Mouse (Mus musculus): ENCODE results near the gene Vmn2r105. TPM values are rescaled to one million over a fixed set of nuclear protein-coding genes. Genes with fewer than 3 reads are reported as not detected.

The Vmn2r105 gene
- polyA plus RNA-seq (2012) = not detected in 2 replicates

GRCm38 (mm10) chr17:20234952-20235351 is at the start of gene Vmn2r105:
Gene Vmn2r105, minus strand, starts transcription at chr17:20235052.

GRCm38 (mm10) chr17:20182997-20183396 is 51.9 kb downstream of the Vmn2r105 start, which contains the start of gene Fpr-rs6:
Gene Fpr-rs6, minus strand, starts transcription at chr17:20183097.

Other genes starting within 250 kb of the Vmn2r105 start
- gene Vmn2r104, start 186.7 kb downstream of the Vmn2r105 start, polyA plus RNA-seq (2012) = not detected in 2 replicates
- gene Fpr-rs7, start 120.8 kb downstream of the Vmn2r105 start, polyA plus RNA-seq (2012) = not detected in 2 replicates
- gene Fpr-rs6, start 52.0 kb downstream of the Vmn2r105 start, polyA plus RNA-seq (2012) = not detected in 2 replicates
- gene Vmn2r106, start 50.5 kb upstream of the Vmn2r105 start, polyA plus RNA-seq (2012) = 0.01 TPM in 1 of 2 replicates, not detected in the other
- gene Vmn2r107, start 110.2 kb upstream of the Vmn2r105 start, polyA plus RNA-seq (2012) = not detected in 2 replicates
- gene Vmn1r224, start 179.1 kb upstream of the Vmn2r105 start, polyA plus RNA-seq (2012) = 0.02 TPM in 1 of 2 replicates, not detected in the other
- gene Vmn2r108, start 246.3 kb upstream of the Vmn2r105 start, polyA plus RNA-seq (2012) = not detected in 2 replicates

All from megakaryocyte-erythroid progenitor cell, adult 5 weeks (primary cell).